8 mouse cellular contexts compared by ENCODE assay signal in genomic region chr2:30063235-30063634, GRCm38 (mm10). TPM values are rescaled to one million over a fixed set of nuclear protein-coding genes. Genes with fewer than 3 reads are reported as not detected.
DNase-seq lines count a peak whose midpoint lies in the region; ATAC-seq and TF ChIP-seq lines count a peak whose summit lies in the region.

No protein-coding gene starts in this region.

- DNase-seq in heart, postnatal 4 days = no peak
- DNase-seq in G1E (ENCODE audit: low spot score) = no peak
- no peak for DNase-seq in midbrain, embryonic 10.5 days (ENCODE audit: low spot score)
- no peak for DNase-seq in gastrocnemius, adult 18-20 months (ENCODE audit: low spot score)
- DNase-seq in layer of hippocampus, adult 8-10 months (ENCODE audit: low spot score in 2 of 2) = no peak
- DNase-seq in frontal cortex, adult 2 months (ENCODE audit: extremely low spot score in 1 of 2, low spot score in 1 of 2) = no peak

- peaks cover 43% of the 10 kb centered on the region for H3K4me1 ChIP-seq in heart, embryonic 13.5 days
- H3K4me1 ChIP-seq in G1E (ENCODE audit: insufficient read depth, low read depth, low read length) = peaks cover 49% of the 10 kb centered on the region
- peaks cover 36% of the 10 kb centered on the region for H3K4me1 ChIP-seq in forebrain, embryonic 16.5 days (replicated peaks; ENCODE audit: control insufficient read depth, insufficient read depth, low read length)
- H3K4me1 ChIP-seq in midbrain, embryonic 10.5 days = peaks cover 60% of the 10 kb centered on the region

- TF ChIP-seq CTCF in G1E (IDR thresholded peaks at IDR 0.05; ENCODE audit: low read depth, low read length) = no peak

- H3K9ac ChIP-seq in heart, embryonic 13.5 days = peak overlapping the region; percentile 90
- peak overlapping the region; percentile 60 for H3K9ac ChIP-seq in forebrain, embryonic 16.5 days (replicated peaks; ENCODE audit: low read depth, low read length)

- H3K27me3 ChIP-seq in heart, embryonic 13.5 days (replicated peaks) = no peaks in the 10 kb centered on the region
- H3K27me3 ChIP-seq in G1E (ENCODE audit: insufficient read depth, low read length) = no peaks in the 10 kb centered on the region
- no peaks in the 10 kb centered on the region for H3K27me3 ChIP-seq in forebrain, embryonic 16.5 days (replicated peaks; ENCODE audit: control insufficient read depth, insufficient read depth, low read length)
- no peaks in the 10 kb centered on the region for H3K27me3 ChIP-seq in midbrain, embryonic 10.5 days (ENCODE audit: low read depth, poor library complexity, severe bottlenecking)

- H3K27ac ChIP-seq in heart, embryonic 13.5 days (replicated peaks) = peak overlapping the region; percentile 94
- H3K27ac ChIP-seq in forebrain, embryonic 16.5 days (ENCODE audit: low read length) = peak overlapping the region; percentile 62
- H3K27ac ChIP-seq in midbrain, embryonic 10.5 days (replicated peaks) = peak overlapping the region; percentile 95

- peak overlapping the region; percentile 69 for H3K4me3 ChIP-seq in heart, embryonic 13.5 days
- H3K4me3 ChIP-seq in G1E (ENCODE audit: low read depth, low read length) = peak overlapping the region; percentile 80
- H3K4me3 ChIP-seq in forebrain, embryonic 16.5 days (replicated peaks; ENCODE audit: low read length) = peak overlapping the region; percentile 52
- peak overlapping the region; percentile 71 for H3K4me3 ChIP-seq in midbrain, embryonic 10.5 days

- no peak for ATAC-seq in heart, embryonic 13.5 days (ENCODE audit: extremely low read depth, insufficient number of reproducible peaks, low FRiP score, low TSS enrichment)
- ATAC-seq in G1E (ENCODE audit: extremely low read depth, insufficient number of reproducible peaks, low FRiP score, poor library complexity, severe bottlenecking) = no peak
- no peak for ATAC-seq in forebrain, embryonic 16.5 days

- peak overlapping the region; percentile 80 for H3K4me2 ChIP-seq in heart, embryonic 13.5 days
- peak overlapping the region; percentile 79 for H3K4me2 ChIP-seq in forebrain, embryonic 16.5 days (ENCODE audit: low read length)

- peaks cover 4% of the 10 kb centered on the region for H3K36me3 ChIP-seq in heart, embryonic 13.5 days
- peaks cover 15% of the 10 kb centered on the region for H3K36me3 ChIP-seq in G1E (replicated peaks)
- peaks cover under 1% of the 10 kb centered on the region; the same call in 1 of the 2 replicates for H3K36me3 ChIP-seq in forebrain, embryonic 16.5 days (ENCODE audit: control insufficient read depth, insufficient read depth)
- H3K36me3 ChIP-seq in midbrain, embryonic 10.5 days = peaks cover 8% of the 10 kb centered on the region

- 7% methylated on average over 8 of the region's 8 CpGs for WGBS in heart, embryonic 13.5 days
- WGBS in forebrain, embryonic 16.5 days = 3% methylated on average over 8 of the region's 8 CpGs
- WGBS in midbrain, embryonic 10.5 days = 6% methylated on average over 8 of the region's 8 CpGs

- H3K9me3 ChIP-seq in heart, embryonic 13.5 days = no peaks in the 10 kb centered on the region
- H3K9me3 ChIP-seq in G1E (replicated peaks) = no peaks in the 10 kb centered on the region
- no peaks in the 10 kb centered on the region for H3K9me3 ChIP-seq in forebrain, embryonic 16.5 days (ENCODE audit: control insufficient read depth, low read length)
- no peaks in the 10 kb centered on the region for H3K9me3 ChIP-seq in midbrain, embryonic 10.5 days (replicated peaks)

RNA-seq across cellular contexts. Expression of gene Set, which starts 6.1 kb away (rescaled TPM):
- 214 and 239 TPM in 2 replicates for polyA plus RNA-seq in heart, embryonic 13.5 days (2015; fragmentation: Nextera tagmentation; extraction: Ambion mirVana)
- 100 to 1,000 TPM; 174 to 185 TPM for total RNA-seq in heart, postnatal 4 days (2021)
- total RNA-seq in G1E (2014; fragmentation: Nextera tagmentation) (751 and 948 TPM in 2 replicates), G1E (2017) (667 and 849 TPM in 2 replicates)
- polyA plus RNA-seq in G1E (2012) = 806 and 885 TPM in 2 replicates
- polyA plus RNA-seq in forebrain, embryonic 16.5 days (2015; fragmentation: Nextera tagmentation; extraction: Ambion mirVana) = 407 and 435 TPM in 2 replicates
- polyA plus RNA-seq in midbrain, embryonic 10.5 days (2016; fragmentation: Nextera tagmentation; extraction: Ambion mirVana) = 777 and 858 TPM in 2 replicates
- total RNA-seq in gastrocnemius, adult 18-20 months (2021) = 100 to 1,000 TPM in 1 of 2 experiments, 10 to 100 TPM in 1; 87.1 to 104 TPM
- 100 to 1,000 TPM; 179 to 198 (median 186) TPM for total RNA-seq in layer of hippocampus, adult 8-10 months (2022)
- polyA plus RNA-seq in frontal cortex, adult 2 months (2012; rRNA removed) = 226 and 229 TPM in 2 replicates

RNA-seq across cellular contexts. Expression of gene Pkn3, which starts 14.2 kb away (rescaled TPM):
- 13.1 and 13.2 TPM in 2 replicates for polyA plus RNA-seq in heart, embryonic 13.5 days (2015; fragmentation: Nextera tagmentation; extraction: Ambion mirVana)
- total RNA-seq in heart, postnatal 4 days (2021) = 10 to 100 TPM; 15.3 to 17.9 TPM
- total RNA-seq in G1E (2014; fragmentation: Nextera tagmentation) (1.6 and 2.4 TPM in 2 replicates), G1E (2017) (4.5 and 5.9 TPM in 2 replicates)
- 13.3 and 14.5 TPM in 2 replicates for polyA plus RNA-seq in G1E (2012)
- 2.6 and 3.4 TPM in 2 replicates for polyA plus RNA-seq in forebrain, embryonic 16.5 days (2015; fragmentation: Nextera tagmentation; extraction: Ambion mirVana)
- 12.1 and 13.5 TPM in 2 replicates for polyA plus RNA-seq in midbrain, embryonic 10.5 days (2016; fragmentation: Nextera tagmentation; extraction: Ambion mirVana)
- 1 to 10 TPM; 2.5 to 3.9 TPM for total RNA-seq in gastrocnemius, adult 18-20 months (2021)
- total RNA-seq in layer of hippocampus, adult 8-10 months (2022) = 1 to 10 TPM; 2.1 to 6.1 (median 3.5) TPM
- 2.0 and 2.7 TPM in 2 replicates for polyA plus RNA-seq in frontal cortex, adult 2 months (2012; rRNA removed)

RNA-seq across cellular contexts. Expression of gene Wdr34, which starts 14.6 kb away (rescaled TPM):
- 17.9 and 18.8 TPM in 2 replicates for polyA plus RNA-seq in heart, embryonic 13.5 days (2015; fragmentation: Nextera tagmentation; extraction: Ambion mirVana)
- total RNA-seq in heart, postnatal 4 days (2021) = 10 to 100 TPM; 15.2 to 15.8 TPM
- 15.1 and 17.9 TPM in 2 replicates for total RNA-seq in G1E (2014; fragmentation: Nextera tagmentation)
- 9.6 and 13.5 TPM in 2 replicates for total RNA-seq in G1E (2017)
- polyA plus RNA-seq in G1E (2012) = 35.5 and 38.4 TPM in 2 replicates
- polyA plus RNA-seq in forebrain, embryonic 16.5 days (2015; fragmentation: Nextera tagmentation; extraction: Ambion mirVana) = 70.2 and 83.3 TPM in 2 replicates
- polyA plus RNA-seq in midbrain, embryonic 10.5 days (2016; fragmentation: Nextera tagmentation; extraction: Ambion mirVana) = 26.6 and 30.5 TPM in 2 replicates
- total RNA-seq in gastrocnemius, adult 18-20 months (2021) = 1 to 10 TPM; 3.6 to 4.3 TPM
- 10 to 100 TPM; 36.9 to 45.0 (median 39.9) TPM for total RNA-seq in layer of hippocampus, adult 8-10 months (2022)
- 52.7 and 54.8 TPM in 2 replicates for polyA plus RNA-seq in frontal cortex, adult 2 months (2012; rRNA removed)

RNA-seq across cellular contexts. Expression of gene Zdhhc12, which starts 30.2 kb away (rescaled TPM):
- polyA plus RNA-seq in heart, embryonic 13.5 days (2015; fragmentation: Nextera tagmentation; extraction: Ambion mirVana) = 36.5 and 45.5 TPM in 2 replicates
- 10 to 100 TPM in 1 of 2 experiments, 1 to 10 TPM in 1; 7.8 to 10.6 TPM for total RNA-seq in heart, postnatal 4 days (2021)
- 25.4 and 29.4 TPM in 2 replicates for total RNA-seq in G1E (2014; fragmentation: Nextera tagmentation)
- 9.5 and 10.3 TPM in 2 replicates for total RNA-seq in G1E (2017)
- 31.0 and 31.4 TPM in 2 replicates for polyA plus RNA-seq in G1E (2012)
- polyA plus RNA-seq in forebrain, embryonic 16.5 days (2015; fragmentation: Nextera tagmentation; extraction: Ambion mirVana) = 17.8 and 19.0 TPM in 2 replicates
- polyA plus RNA-seq in midbrain, embryonic 10.5 days (2016; fragmentation: Nextera tagmentation; extraction: Ambion mirVana) = 36.8 and 41.9 TPM in 2 replicates
- 1 to 10 TPM; 2.1 to 2.8 TPM for total RNA-seq in gastrocnemius, adult 18-20 months (2021)
- 10 to 100 TPM in 2 of 4 experiments, 1 to 10 TPM in 2; 7.3 to 14.0 (median 10.4) TPM for total RNA-seq in layer of hippocampus, adult 8-10 months (2022)
- polyA plus RNA-seq in frontal cortex, adult 2 months (2012; rRNA removed) = 20.8 and 21.4 TPM in 2 replicates
